Mouse (Mus musculus): ENCODE results near the gene Serf2.
"Not testable (repeated sequence)": the region's sequence is repeated elsewhere in the genome, so short reads cannot be mapped to it uniquely, and the experiment has no call there.

The Serf2 gene

DNA sequence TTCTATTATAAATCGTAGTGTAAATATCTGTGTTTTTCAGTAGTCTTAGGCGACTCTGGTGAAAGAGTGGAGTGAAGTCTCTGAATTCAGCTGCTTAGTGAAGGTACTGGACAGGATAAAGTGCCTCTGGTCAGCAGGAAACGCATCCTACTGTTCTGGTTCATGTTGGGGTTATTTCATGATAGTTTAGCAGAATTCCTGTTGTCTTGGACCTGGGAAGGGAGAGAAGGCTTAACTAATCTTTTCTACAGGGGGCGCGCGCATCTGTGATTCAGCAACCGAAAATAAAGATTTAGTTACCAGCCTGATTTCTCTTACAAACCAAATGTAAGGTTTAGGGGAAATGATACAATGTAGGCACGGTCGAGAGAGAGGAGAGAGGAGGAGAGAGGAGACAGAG is 859 bp upstream of the Serf2 start:
- DNase-seq, result peak; percentile 35 to 45

DNA sequence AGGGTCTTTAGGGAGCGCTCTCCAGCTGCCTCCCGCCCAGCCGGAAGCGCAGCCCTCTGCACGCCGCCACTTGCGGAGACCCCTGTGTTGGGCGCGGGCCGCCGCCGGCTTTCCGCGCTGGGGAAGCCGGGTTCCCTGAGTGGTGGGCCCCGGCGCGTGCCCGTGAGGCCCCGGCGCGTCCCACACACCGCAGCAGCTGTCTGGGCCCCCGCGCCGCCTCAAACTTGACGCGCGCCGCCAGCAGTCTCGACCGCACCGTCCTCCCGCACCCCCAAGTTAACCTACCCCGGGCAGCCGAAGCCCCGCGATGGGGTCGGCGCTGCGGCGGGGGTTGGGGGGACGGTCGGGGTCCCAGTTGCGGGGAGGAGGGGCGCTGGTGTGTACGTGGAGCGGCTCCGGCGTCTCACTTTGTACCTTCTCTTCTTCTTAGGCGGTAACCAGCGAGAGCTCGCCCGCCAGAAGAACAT is 583 bp downstream of the Serf2 start:
- peak in 1 of 2 experiments; percentile 42 for DNase-seq

DNA sequence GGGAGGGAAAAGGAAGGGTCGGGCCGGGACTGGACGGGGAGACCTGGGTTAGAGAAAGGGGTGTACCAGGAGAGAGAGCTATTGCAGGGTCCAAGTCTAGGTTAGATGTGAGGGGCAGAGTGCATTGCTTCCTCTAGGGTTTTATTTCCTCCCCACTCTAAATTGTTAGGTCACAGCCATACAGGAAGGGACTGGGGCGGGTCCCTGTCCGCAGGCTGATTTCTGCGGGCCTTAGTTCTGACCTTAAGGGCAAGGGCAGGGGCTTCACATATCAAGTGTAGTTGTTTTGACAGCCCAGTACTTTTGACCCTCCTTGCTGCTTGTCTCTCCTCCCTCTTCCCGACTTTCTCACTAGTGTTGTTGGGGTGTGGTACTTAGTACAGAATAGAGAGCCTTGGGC is 1.1 kb downstream of the Serf2 start:
- DNase-seq, result no peak

DNA sequence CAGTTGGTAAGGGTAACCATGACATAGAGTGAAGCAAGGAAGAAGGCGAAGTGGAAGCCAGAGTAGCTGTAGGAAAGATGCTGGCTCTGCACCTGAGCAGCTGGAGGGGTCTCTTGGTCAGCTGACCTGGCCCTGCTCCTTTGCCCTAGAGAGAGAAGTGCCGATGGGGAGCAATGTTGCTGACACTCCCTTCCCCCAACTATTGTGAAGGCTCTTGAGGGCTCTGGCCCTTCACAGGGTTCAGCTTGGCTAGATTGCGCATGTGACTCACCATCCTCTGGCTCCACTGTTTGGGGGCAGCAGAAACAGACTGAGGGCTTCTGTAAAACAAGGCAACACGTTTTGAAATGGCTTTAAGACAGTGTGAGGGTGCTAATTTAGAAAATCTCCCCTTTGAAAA is 3.4 kb downstream of the Serf2 start:
- DNase-seq, result no peak

- DNase-seq, result no peak
Measured at GRCm38 (mm10) chr2:121452990-121453389, 4.0 kb downstream of the Serf2 start, which contains the start of gene Hypk. Gene Hypk, plus strand, starts transcription at chr2:121453290.

DNA sequence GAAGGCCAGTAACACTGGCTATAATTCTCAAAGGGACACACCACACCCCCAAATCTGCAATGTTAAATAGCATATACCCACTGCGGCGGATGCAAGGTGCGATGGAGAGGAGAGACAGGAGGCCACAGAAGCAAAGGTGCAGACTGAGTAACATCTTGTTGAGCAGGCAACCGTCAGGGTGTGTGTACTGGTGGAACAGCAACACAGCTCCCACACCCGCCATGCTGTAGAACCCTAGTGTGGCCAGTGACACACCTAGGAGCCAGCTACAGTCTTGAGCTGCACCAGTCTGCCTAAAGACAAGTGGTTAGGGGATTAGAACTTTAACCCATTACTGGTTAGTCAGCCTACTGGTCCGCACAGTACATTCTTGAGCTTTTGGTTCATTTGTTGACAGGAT is 4.9 kb downstream of the Serf2 start:
- no peak for DNase-seq

DNA sequence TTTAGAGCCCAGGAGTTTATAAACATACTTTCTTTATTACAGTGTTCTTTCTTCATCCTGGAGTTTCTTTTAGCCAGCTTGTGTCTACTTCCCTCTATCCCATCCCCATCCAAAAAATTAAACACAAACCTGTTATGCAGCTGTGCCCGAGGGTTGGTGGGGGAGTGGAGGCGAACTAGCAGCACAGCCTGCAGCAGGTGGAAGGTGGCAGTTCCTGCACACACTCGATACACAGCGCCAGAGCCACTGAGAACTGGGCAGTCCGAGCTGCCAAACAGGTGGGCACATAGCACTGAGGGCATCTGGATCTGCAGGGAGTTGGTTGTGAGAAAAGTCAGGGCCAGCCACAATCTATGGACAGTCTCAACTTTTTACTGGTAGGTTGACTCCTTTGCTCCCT is 6.5 kb downstream of the Serf2 start:
- DNase-seq, result no peak

DNA sequence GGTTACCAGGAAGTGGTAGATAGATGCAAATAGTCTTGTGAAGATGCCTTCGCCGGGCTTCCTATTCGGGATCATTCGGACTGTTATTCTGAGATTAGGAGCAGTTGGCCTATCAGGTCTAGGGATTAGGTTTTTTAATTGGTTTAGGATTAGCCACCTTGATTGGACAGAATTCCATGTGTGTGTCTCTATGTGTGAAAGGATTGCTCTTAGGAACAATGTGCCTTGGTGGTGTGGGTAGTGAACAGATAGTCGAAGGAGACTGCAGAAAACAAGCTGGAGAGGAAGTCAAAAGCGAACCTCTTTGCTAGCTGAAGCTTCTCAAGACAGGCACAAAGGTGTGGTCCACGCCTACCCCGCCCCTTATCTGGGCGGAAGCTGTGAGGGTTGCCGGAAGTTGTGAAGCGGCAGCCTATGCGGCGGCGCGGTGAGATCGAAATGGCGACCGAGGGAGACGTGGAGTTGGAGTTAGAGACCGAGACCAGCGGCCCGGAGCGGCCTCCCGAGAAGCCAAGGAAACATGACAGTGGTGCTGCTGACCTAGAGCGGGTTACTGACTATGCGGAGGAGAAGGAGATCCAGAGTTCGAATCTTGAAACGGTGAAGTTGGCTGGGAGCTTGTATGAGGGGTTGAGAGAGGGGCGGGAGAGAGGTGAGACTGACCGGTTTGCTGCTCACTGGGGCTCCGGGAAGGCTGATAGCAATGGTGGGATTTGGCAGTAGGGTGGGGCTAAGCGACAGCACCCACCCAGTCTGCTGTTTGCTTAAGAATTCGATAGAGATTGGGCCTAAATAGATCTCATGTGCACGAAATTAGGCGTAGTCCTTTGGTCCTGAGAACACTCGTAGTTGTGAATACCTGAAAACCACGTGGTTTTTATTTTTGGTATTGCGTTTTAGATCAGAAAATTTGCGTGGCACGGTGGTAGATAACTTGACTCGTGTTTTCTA is 8.0 kb downstream of the Serf2 start, which contains the start of gene Serinc4:
Serinc4 (minus strand) TSS at position 90 of the 951 bp plus-strand sequence.
- DNase-seq, result peak; percentile 84 to 90

DNA sequence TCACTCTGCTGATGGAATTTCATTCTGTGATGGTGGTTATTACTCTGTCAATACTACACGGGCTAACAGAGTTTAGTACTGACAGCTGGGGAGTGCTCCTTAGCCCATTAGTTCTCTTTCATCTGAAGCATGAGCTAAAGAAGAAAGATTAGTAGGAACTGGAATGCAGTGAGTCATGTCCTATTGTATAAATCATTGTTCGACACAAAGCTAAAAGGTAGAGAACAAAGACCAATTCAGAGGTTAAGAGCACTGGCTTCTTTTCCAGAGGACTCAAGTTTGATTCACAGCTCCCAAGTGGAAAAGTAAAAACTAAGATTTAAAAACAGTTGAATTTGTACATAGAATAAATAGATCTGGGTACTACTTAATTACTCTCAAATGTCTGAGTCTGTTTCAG is 11.1 kb downstream of the Serf2 start:
- DNase-seq, result no peak

GRCm38 (mm10) chr2:121468982-121469381 is 20.0 kb downstream of the Serf2 start:
- DNase-seq, result not testable (repeated sequence)

GRCm38 (mm10) chr2:121472783-121473182 is 23.8 kb downstream of the Serf2 start:
- not testable (repeated sequence) for DNase-seq

- peak; percentile 67 to 75 for DNase-seq
Measured at GRCm38 (mm10) chr2:121473301-121474179, 24.5 kb downstream of the Serf2 start, which contains the start of gene Mfap1b. Gene Mfap1b, minus strand, starts transcription at chr2:121474067.

GRCm38 (mm10) chr2:121474180-121474535 is 25.2 kb downstream of the Serf2 start:
- no peak for DNase-seq

DNA sequence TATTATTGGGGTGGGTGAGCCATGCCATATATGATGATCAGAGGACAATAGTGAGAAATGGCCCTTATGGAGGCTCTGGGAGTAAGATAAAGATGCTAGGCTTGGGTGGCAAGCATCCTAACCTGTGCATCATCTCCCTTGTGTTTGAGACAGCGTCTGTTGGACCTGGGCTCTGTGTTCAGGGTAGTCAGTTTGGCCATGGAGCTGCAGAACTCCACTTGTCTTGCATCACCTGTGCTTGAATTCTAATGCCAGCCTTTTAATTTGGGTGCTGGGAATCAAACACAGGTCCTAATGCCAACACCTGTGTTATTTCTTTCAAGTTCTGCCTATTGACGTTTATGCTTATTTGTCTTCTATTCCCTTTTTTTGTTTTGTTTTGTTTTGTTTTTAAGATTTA is 26.3 kb downstream of the Serf2 start:
- DNase-seq, result not testable (repeated sequence)

DNA sequence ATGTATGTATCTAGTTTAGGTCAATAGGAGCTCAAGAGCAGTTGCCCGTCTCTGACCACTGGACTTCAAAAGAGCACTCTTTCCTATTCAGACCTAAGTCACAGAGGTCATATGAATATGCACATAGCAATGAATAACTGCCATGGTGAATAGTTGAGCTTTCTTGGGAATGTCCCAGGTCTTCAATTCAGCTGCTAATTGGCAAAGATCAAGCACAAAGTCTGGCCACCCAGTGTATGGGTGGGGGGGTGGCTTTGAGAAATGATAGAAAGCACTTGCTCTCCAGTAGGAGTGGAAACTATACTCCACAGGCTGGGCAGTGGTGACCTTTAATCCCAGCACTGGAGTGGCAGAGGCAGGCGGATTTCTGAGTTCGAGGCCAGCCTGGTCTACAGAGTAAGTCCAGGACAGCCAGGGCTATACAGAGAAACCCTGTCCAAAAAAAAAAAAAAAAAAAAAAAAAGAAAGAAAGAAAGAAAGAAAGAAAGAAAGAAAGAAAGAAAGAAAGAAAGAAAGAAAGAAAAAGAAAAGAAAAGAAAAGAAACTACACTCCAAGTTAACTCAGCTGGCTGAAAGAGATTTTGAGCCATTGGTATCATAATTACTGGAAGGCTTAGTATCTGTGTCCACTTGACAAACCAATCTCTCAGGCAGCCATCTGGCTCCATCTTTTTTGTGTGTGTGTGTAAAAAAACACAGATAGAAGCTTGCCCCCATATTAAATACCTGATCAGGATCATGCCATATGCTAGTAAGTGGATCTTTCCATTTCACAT is 28.7 kb downstream of the Serf2 start:
- DNase-seq, result no peak

GRCm38 (mm10) chr2:121480498-121480897 is 31.5 kb downstream of the Serf2 start:
- DNase-seq, result peak; percentile 33 to 37

- not testable (repeated sequence) for DNase-seq
Measured at GRCm38 (mm10) chr2:121480916-121481315, 31.9 kb downstream of the Serf2 start.

DNA sequence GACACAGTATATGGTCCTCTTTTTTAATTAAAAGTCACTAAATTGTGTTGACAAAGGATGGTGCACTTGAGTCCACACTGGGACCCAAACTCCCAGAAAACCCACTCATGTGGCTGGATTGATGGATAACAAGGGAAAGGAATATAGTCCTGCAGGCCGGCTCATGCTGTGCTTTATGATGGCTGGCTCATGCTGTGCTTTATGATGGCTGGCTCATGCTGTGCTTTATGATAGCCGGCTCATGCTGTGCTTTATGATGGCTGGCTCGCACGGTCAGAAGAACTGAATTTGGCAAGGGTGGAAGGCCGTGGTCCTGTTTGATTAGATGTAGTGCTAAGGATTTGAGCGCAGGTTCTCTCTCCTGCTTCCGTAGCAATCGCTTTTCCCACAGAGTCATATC is 34.6 kb downstream of the Serf2 start:
- DNase-seq, result no peak

DNA sequence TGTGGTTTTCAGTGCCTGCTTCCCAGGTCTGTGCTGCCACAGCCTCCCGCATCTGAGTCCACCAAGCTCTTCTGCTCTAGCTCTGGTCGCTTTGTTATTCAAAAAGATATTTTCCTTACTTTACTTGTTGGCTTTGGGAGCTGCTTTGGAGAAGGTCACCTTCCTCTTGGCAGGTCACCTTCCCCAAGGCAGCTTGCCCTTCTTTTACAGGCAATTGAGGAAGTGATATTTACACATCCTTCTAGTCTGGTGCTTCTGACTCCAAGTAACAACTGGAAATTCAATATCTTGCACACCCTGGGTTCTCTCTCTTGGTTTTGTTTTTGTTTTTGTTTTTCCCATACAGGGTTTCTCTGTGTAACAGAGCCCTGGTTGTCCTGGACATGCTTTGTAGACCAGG is 35.4 kb downstream of the Serf2 start:
- DNase-seq, result not testable (repeated sequence)

- DNase-seq, result not testable (repeated sequence)
Measured at GRCm38 (mm10) chr2:121501550-121501949, 52.6 kb downstream of the Serf2 start.

DNA sequence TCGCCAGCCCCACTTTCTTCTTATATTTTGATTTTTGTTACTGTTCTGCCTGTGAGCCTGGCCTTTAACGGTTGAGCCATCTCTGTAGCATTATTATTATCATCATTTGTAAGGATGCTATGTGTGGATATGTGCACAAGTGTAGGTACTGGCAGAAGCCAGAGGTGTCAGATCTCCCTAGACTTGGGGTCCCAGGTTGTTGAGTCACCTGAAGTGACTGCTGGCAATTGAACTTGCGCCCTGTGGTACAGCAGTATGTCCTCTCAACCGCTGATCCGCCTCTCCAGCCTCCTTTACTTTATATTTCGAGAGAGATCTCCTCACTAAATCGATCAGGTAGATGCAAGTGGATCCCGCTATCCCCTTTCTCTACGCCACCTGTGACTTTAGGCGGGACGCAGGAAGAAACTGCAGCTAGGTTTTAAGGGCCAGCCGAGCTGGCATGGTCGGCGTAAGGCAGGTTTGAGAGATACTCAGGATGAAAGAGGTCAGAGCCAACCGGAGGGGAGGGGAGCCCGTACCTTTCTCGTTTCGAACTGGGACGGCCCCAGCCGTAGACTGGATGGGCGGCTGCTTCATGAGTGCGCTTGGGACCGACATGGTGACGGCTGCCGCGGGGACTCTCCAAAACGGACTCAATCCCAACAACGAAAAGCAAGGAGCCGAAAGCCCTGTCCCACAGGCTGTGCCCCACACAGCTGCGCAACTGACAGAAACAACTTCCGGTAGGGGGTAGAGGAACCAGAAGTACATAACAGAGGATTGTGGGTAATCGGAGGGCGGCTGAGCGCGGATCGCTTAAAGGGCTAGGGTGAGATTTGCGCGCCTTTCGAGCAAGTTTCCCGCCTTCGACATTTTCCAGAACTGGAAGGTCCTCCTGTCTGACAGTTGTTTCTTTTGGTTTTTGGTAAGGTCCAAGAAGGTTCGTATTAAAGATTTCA is 57.2 kb downstream of the Serf2 start, which contains the start of the genes Mfap1a and Wdr76:
Mfap1a (minus strand) TSS at position 724 of the 941 bp plus-strand sequence.
Wdr76 (plus strand) TSS at position 782 of the 941 bp plus-strand sequence.
- peak; percentile 79 to 85 for DNase-seq
